Mouse (Mus musculus) activated CD4-positive, CD25-positive, alpha-beta regulatory T cell, adult 4 months (primary cell): Measurements from ENCODE around the gene Pkhd1. TPM values are rescaled to one million over a fixed set of nuclear protein-coding genes. Genes with fewer than 3 reads are reported as not detected.

Experiments used
- ATAC-seq: one replicate; pipeline ENCODE4 v1.8.0; 2017
- polyA plus RNA-seq, 2 experiments: library from polyadenylated mRNA; unstranded; fragments of 100-300 nt; shearing (Covaris generic); gene quantifications; one replicate each; pipeline ENCODE4 v1.2.1; 2017

The Pkhd1 gene
- under 1 TPM in 1 of 2 experiments, not detected in 1; 0.49 TPM for polyA plus RNA-seq

GRCm38 (mm10) chr1:20617849-20618530 lies at the start of gene Pkhd1:
Pkhd1 (minus strand) TSS chr1:20618064.
- no peak for ATAC-seq

GRCm38 (mm10) chr1:20667567-20667966 lies 49.7 kb upstream of the Pkhd1 start:
- ATAC-seq: no peak

- ATAC-seq: no peak
Measured at GRCm38 (mm10) chr1:20666233-20666632, 48.4 kb upstream of the Pkhd1 start.

GRCm38 (mm10) chr1:20655085-20655484 lies 37.2 kb upstream of the Pkhd1 start:
- no peak for ATAC-seq

- ATAC-seq: no peak
Measured at GRCm38 (mm10) chr1:20653513-20654506, 35.9 kb upstream of the Pkhd1 start.

- no peak for ATAC-seq
Measured at GRCm38 (mm10) chr1:20634856-20635255, 17.0 kb upstream of the Pkhd1 start.

- ATAC-seq: no peak
Measured at GRCm38 (mm10) chr1:20633276-20633869, 15.5 kb upstream of the Pkhd1 start.

GRCm38 (mm10) chr1:20624564-20624963 lies 6.7 kb upstream of the Pkhd1 start:
- ATAC-seq: no peak

- ATAC-seq: no peak
Measured at GRCm38 (mm10) chr1:20623375-20623774, 5.5 kb upstream of the Pkhd1 start.

GRCm38 (mm10) chr1:20620611-20621010 lies 2.7 kb upstream of the Pkhd1 start:
- no peak for ATAC-seq

GRCm38 (mm10) chr1:20619363-20619762 lies 1.5 kb upstream of the Pkhd1 start:
- ATAC-seq: no peak

- ATAC-seq: no peak
Measured at GRCm38 (mm10) chr1:20612643-20613042, 5.2 kb downstream of the Pkhd1 start.

- ATAC-seq: no peak
Measured at GRCm38 (mm10) chr1:20605489-20605888, 12.4 kb downstream of the Pkhd1 start.

GRCm38 (mm10) chr1:20590488-20590887 lies 27.4 kb downstream of the Pkhd1 start:
- no peak for ATAC-seq

GRCm38 (mm10) chr1:20571469-20571868 lies 46.4 kb downstream of the Pkhd1 start:
- no peak for ATAC-seq

GRCm38 (mm10) chr1:20569430-20569829 lies 48.4 kb downstream of the Pkhd1 start:
- no peak for ATAC-seq

GRCm38 (mm10) chr1:20558443-20558842 lies 59.4 kb downstream of the Pkhd1 start:
- ATAC-seq: no peak

GRCm38 (mm10) chr1:20554398-20554797 lies 63.5 kb downstream of the Pkhd1 start:
- ATAC-seq: no peak

- ATAC-seq: no peak
Measured at GRCm38 (mm10) chr1:20551334-20551733, 66.5 kb downstream of the Pkhd1 start.

GRCm38 (mm10) chr1:20544526-20544925 lies 73.3 kb downstream of the Pkhd1 start:
- no peak for ATAC-seq

GRCm38 (mm10) chr1:20513364-20514084 lies 104.3 kb downstream of the Pkhd1 start:
- ATAC-seq: no peak

GRCm38 (mm10) chr1:20498965-20499364 lies 118.9 kb downstream of the Pkhd1 start:
- ATAC-seq: no peak

- no peak for ATAC-seq
Measured at GRCm38 (mm10) chr1:20486087-20486486, 131.8 kb downstream of the Pkhd1 start.
